Mouse (Mus musculus): ENCODE measurements around the gene Tcl1b1.

- TF ChIP-seq CTCF (IDR thresholded peaks at IDR 0.05; ENCODE audit: low read depth) (no peak), EP300 (optimal IDR thresholded peaks at IDR 0.05) (no peak)
These were observed 13.8 kb upstream of the Tcl1b1 start, which contains the start of gene Tcl1b2 for GRCm38 (mm10) chr12:105145714-105146113.

All from stomach, postnatal 0 days (tissue).